Mouse (Mus musculus) midbrain, embryonic 10.5 days (tissue): ENCODE results near the gene Trafd1. TPM values are rescaled to one million over a fixed set of nuclear protein-coding genes. Genes with fewer than 3 reads are reported as not detected.
"Not testable (repeated sequence)": the region's sequence is repeated elsewhere in the genome, so short reads cannot be mapped to it uniquely, and the experiment has no call there.

Experiments
- DNase-seq: peaks from one replicate; pipeline ENCODE4 v3.0.0-alpha.2; 2017; ENCODE audit warnings: low spot score
- H3K27ac ChIP-seq: fragments of 300-500 bp; sonication (generic); replicated peaks from 2 replicates; pipeline ENCODE4 v1.5.1; 2016; ENCODE audit warnings: mild to moderate bottlenecking
- H3K27me3 ChIP-seq: fragments of 300-500 bp; sonication (generic); 2 replicates; pipeline ENCODE4 v1.6.1; 2016; ENCODE audit warnings: low read depth, mild to moderate bottlenecking; ENCODE audit not compliant: poor library complexity, severe bottlenecking
- H3K36me3 ChIP-seq: fragments of 300-500 bp; sonication (generic); 2 replicates; pipeline ENCODE4 v1.6.1; 2016; ENCODE audit warnings: mild to moderate bottlenecking, moderate library complexity
- H3K4me1 ChIP-seq: fragments of 300-500 bp; sonication (generic); 2 replicates; pipeline ENCODE4 v1.6.1; 2016
- H3K4me3 ChIP-seq: fragments of 300-500 bp; sonication (generic); 2 replicates; pipeline ENCODE4 v1.5.1; 2016; ENCODE audit warnings: mild to moderate bottlenecking, moderate library complexity
- H3K9me3 ChIP-seq: fragments of 300-500 bp; sonication (generic); replicated peaks from 2 replicates; pipeline ENCODE4 v1.6.1; 2016; ENCODE audit warnings: mild to moderate bottlenecking
- WGBS: fragments of 180-500 bp; shearing (Covaris S2); methylation state at CpG from one replicate; pipeline ENCODE4 v1.1.7; 2016; 5-methylcytosine and 5-hydroxymethylcytosine counted together
- polyA plus RNA-seq: library from polyadenylated mRNA; unstranded; fragments of >200 nt; fragmentation: Nextera tagmentation; extraction: Ambion mirVana; gene quantifications from 2 replicates; pipeline ENCODE4 v1.2.1, GENCODE M21; 2016

Gene Trafd1
- polyA plus RNA-seq, 1 experiment from 2014 or later: 72.8 TPM

DNA sequence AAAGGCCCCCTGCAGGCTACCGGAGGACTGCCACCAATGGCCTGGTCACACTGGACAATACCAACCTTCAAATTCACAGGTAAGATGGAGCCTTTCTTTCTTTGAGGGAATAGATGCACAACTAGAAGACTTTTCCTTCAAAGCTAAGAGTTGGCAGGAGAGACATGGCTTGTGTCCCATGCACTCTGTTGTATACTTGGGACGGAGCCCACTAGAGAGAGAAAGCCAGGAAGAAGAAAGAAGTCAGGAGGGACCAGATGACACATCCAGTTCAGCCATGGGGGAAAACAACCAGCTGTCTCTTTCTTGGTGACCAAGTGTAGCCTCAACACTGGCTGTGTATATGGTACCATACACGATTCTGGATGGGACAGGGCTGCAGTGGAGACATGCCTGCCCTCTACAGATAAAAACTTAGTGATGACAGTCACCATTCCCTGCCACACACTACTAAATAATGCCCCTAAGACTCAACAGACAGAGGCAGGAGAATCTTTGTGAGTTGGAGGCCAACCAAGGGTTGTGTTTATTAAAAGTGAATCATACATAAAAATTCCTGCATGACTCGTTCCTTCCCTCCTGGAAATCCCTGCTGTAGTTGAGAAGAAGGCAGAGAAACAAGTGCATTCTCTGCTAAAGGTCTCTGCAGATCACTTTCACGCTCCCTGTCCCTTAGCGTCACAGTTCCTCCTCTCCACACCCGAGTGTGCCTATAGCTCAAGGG, 45.8 kb downstream of the Trafd1 start:
- Histone ChIP-seq H3K36me3 (peaks cover 98% of the 10 kb centered on the region), H3K27ac (no peak overlapping the region), H3K4me1 (peaks cover 4% of the 10 kb centered on the region; the same call in 1 of the 2 replicates), H3K9me3 (no peaks in the 10 kb centered on the region), H3K4me3 (no peak overlapping the region), H3K27me3 (no peaks in the 10 kb centered on the region)
- 86% methylated on average over 7 of the region's 7 CpGs for WGBS
- DNase-seq: no peak

DNA sequence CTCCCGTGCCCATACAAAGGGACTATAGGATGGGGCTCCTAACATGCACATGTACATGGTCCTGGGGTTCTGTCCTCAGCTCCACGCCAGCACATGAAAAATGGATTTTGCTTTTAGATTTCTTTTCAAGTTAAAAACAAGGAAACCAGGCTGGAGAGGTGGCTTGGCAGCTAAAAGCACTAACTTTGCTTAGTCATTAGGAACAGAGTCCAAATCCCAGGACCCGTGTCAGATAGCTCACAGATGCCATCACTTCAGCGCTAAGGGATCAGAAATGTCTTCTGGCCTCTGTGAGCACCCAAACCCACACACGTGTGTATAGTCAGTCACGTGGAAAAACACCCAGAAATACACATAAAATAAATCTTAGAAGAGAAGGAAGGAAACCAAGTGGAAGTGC, 48.7 kb downstream of the Trafd1 start:
- Histone ChIP-seq H3K36me3 (peaks cover 98% of the 10 kb centered on the region), H3K4me3 (no peak overlapping the region), H3K27me3 (no peaks in the 10 kb centered on the region), H3K4me1 (peaks cover 4% of the 10 kb centered on the region; the same call in 1 of the 2 replicates), H3K27ac (no peak overlapping the region), H3K9me3 (no peaks in the 10 kb centered on the region)
- DNase-seq: no peak
- 94% methylated on average over 6 of the region's 6 CpGs for WGBS

DNA sequence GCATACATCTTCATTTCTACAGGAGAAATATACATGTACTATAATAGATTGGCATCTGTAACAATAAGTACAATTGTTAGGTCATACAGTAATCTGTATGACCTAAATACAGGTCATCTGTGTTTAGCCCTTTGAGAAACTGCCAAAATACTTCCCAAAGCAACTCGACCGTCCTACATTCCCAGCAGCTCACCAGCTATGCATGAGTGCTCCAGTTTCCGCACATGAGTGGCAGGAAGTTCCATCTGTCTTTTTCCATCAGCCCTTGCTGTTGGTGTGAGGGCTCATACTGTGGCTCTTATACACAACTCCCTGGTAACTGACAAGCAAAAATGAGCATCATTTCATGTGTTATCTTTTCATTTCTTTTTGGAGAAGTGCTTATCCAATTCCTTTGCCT, 49.4 kb downstream of the Trafd1 start:
- 87% methylated on average over 3 of the region's 3 CpGs for WGBS
- no peaks in the 10 kb centered on the region for H3K27me3 ChIP-seq
- DNase-seq: no peak
- no peaks in the 10 kb centered on the region for H3K9me3 ChIP-seq
- H3K27ac ChIP-seq: no peak overlapping the region
- H3K4me3 ChIP-seq: no peak overlapping the region
- peaks cover 98% of the 10 kb centered on the region for H3K36me3 ChIP-seq
- H3K4me1 ChIP-seq: peaks cover 4% of the 10 kb centered on the region; the same call in 1 of the 2 replicates

DNA sequence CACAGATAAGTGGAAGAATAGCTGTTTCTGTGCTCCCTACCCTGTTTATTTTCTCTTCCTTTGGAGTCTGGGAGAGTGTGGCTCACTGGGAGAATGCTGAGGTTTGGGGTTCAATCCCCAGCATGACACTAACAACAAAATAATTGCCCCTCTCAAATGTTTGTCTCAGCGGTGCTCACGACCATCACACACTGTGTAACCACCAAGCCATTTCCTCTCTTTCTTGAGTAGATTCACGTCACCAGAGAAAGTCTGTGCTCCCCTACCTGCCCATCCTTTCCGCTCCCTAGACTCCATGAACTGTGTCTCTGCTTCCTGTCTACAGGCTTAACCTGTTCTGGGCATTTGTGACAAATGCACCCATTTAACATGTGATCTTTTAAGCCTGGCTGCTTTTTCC, 50.0 kb downstream of the Trafd1 start:
- no peaks in the 10 kb centered on the region for H3K4me1 ChIP-seq
- H3K27me3 ChIP-seq: no peaks in the 10 kb centered on the region
- 93% methylated on average over 4 of the region's 4 CpGs for WGBS
- no peaks in the 10 kb centered on the region for H3K9me3 ChIP-seq
- peaks cover 98% of the 10 kb centered on the region for H3K36me3 ChIP-seq
- DNase-seq: no peak
- H3K27ac ChIP-seq: no peak overlapping the region
- no peak overlapping the region for H3K4me3 ChIP-seq

DNA sequence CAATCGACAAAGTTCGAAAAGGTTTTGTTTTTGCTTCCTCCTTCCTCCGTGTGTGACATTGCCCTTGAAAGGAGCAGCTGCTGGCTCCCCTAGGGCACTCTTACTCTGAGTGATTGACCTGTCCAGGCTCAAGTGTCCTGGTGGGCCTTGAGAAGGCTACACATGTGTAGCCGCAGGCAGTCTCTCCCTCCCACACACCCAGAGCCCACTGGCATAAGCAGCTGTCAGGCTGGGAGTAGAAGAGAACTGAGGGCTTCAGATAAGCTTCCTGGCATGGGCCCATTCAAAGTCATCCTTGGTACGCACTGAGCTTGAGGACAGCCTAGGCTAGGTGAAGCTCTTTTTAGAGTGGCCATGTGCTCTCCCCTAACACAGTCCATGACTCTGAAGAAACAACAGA, 51.0 kb downstream of the Trafd1 start:
- H3K4me1 ChIP-seq: 0 out of 2 replicates have a peak, but pooled peaks cover 2% of the 10 kb centered on the region
- no peak overlapping the region for H3K4me3 ChIP-seq
- no peak for DNase-seq
- peaks cover 95% of the 10 kb centered on the region for H3K36me3 ChIP-seq
- 91% methylated on average over 5 of the region's 5 CpGs for WGBS
- no peaks in the 10 kb centered on the region for H3K27me3 ChIP-seq
- no peak overlapping the region for H3K27ac ChIP-seq
- H3K9me3 ChIP-seq: no peaks in the 10 kb centered on the region

DNA sequence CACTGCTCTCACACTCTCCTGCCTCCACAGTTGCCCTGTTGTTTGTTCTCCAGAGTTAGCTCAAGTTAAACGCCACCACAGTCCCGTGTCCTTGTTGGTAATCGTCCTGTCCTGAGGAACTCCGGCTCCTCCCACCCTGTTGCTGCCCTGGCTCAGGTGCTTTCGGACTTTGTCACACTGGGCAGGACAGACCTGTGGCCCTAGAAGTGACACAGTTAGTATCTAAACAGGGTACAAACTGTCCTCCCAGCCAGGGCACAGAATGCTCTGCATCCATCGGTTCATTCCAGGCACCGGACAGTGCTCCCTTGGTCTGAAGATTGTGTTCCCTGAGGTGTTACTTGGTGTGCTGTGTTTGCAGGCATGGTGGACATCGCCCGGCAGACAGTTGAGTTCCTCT, 51.5 kb downstream of the Trafd1 start:
- H3K9me3 ChIP-seq: no peaks in the 10 kb centered on the region
- no peaks in the 10 kb centered on the region for H3K27me3 ChIP-seq
- no peak for DNase-seq
- H3K4me3 ChIP-seq: no peak overlapping the region
- no peak overlapping the region for H3K27ac ChIP-seq
- H3K36me3 ChIP-seq: peaks cover 95% of the 10 kb centered on the region
- 95% methylated on average over 9 of the region's 9 CpGs for WGBS
- H3K4me1 ChIP-seq: 0 out of 2 replicates have a peak, but pooled peaks cover 2% of the 10 kb centered on the region

DNA sequence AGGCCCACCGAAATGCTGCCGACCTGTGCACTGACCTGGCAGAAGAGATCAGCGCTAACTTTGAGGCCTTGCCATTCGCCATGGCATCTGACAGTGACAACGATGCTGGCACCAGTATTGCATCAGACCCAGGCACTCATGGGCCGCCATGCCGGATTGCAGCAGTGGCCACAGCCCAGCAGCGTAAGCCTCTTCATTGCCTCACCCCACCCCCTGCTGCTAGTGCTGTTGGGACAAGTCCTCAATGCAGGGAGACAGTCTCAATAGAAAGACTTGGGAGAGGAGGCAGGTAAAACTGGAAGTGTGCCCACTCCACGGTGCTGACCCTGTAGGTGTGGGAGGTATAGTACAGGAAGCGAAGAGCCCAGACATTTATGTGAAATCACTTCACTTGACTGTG, 53.7 kb downstream of the Trafd1 start:
- no peak for DNase-seq
- H3K36me3 ChIP-seq: peaks cover 90% of the 10 kb centered on the region
- H3K4me1 ChIP-seq: 0 out of 2 replicates have a peak, but pooled peaks cover 2% of the 10 kb centered on the region
- H3K9me3 ChIP-seq: no peaks in the 10 kb centered on the region
- 92% methylated on average over 10 of the region's 10 CpGs for WGBS
- H3K27ac ChIP-seq: no peak overlapping the region
- H3K4me3 ChIP-seq: no peak overlapping the region
- H3K27me3 ChIP-seq: no peaks in the 10 kb centered on the region

DNA sequence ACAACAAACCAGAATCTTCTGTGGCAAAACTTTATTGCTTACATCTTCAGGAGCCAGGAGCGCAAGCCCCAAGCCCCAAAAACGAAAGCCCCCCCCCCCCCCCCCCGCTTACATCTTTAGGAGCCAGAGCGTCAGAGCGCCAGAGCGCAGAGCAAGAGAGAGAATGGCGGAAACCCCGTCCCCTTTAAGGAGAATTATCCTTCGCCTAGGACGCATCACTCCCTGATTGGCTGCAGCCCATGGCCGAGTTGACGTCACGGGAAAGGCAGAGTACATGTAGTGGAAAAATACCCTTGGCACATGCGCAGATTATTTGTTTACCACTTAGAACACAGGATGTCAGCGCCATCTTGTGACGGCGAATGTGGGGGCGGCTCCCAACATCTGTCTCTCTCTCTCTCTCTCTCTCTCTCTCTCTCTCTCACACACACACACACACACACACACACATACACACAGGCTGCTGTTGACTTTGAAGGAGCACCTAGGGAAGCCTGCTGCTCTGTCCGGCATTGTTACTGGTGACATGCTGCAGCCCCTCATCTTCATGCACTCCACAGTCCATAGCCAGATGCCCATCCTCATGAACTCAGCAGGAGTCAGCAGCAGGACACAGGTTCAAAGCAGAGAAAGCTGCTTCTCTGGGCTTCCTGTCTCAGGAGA, 55.1 kb downstream of the Trafd1 start:
- peaks cover 90% of the 10 kb centered on the region for H3K36me3 ChIP-seq
- WGBS: 78% methylated on average over 11 of the region's 19 CpGs

DNA sequence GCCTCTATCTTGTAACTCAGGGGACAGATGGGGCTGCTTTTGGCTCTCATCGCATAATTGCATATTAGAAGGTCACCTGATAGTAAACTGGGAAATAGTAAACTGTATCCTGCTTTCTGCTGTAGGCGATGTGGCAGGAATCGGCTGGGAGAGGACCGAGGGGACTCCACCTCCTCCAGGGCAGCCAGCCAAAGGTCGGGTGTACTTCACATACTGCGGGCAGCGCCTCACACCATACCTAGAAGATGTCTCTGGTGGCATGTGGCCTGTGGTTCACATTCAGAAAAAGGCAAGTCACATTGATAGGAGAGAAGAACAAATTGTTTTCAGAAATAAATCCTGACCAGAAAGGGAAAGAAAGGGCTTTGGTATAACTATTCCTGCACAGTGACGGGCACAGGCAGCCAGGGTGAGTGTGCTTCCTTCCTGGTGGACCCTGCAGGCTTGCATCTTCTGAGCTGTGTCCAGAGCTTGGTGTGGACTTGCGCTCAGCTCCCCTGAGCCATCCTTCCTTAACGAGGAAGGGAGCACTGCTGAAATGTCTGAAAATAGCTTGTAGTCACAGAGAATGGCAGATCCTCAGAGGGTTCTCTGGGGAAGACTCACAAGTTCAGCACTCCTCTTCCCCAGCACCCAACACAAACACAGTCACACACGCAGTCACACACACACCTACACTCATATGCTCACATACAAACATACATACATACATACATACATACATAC, 55.9 kb downstream of the Trafd1 start:
- Histone ChIP-seq H3K36me3 (peaks cover 89% of the 10 kb centered on the region), H3K27ac (peak overlapping the region; percentile 55), H3K27me3 (no peaks in the 10 kb centered on the region), H3K4me3 (peak overlapping the region; percentile 28), H3K9me3 (no peaks in the 10 kb centered on the region), H3K4me1 (0 out of 2 replicates have a peak, but pooled peaks cover 2% of the 10 kb centered on the region)
- no peak for DNase-seq
- 91% methylated on average over 11 of the region's 11 CpGs for WGBS

More for the DNA sequence above, 55.1 kb downstream of the Trafd1 start:
- H3K27ac ChIP-seq: peak overlapping the region; percentile 69
- H3K27me3 ChIP-seq, H3K4me1 ChIP-seq, H3K9me3 ChIP-seq, DNase-seq: not testable (repeated sequence)
- peak overlapping the region; percentile 31 for H3K4me3 ChIP-seq

DNA sequence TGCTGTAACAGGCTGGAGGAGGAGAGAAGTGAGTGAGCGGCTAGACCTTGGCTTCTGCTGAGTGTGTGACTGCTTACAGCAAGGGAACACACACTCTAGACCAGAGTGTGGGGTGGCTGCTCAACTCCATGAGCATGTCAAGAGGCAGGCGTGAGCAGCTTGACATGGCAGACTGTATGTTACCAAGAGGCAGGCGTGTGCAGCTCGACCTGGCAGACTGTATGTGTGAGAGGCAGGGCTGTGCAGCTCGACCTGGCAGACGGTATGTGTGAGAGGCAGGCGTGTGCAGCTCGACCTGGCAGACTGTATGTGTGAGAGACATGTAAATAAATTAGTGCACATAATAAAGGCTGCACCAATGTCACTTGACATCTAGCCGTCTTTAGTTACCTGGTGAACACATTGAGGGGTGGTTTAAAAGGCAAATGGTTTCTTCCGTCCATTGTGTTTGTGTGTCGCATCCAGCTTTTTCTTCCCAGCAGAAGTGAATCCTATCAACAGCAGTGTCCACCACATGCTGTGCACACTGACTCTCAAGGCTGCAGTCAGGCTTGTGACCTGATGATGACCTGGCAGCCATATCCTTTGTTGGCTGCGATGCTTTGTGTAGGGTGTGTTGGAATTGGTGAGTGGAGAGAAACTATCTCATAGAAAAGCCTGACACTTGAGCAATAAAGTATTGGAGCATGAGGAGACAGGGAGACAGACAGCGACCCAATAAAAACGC, 59.2 kb downstream of the Trafd1 start:
- Histone ChIP-seq H3K4me1 (0 out of 2 replicates have a peak, but pooled peaks cover 2% of the 10 kb centered on the region), H3K27me3 (no peaks in the 10 kb centered on the region), H3K4me3 (no peak overlapping the region), H3K27ac (no peak overlapping the region), H3K9me3 (no peaks in the 10 kb centered on the region), H3K36me3 (peaks cover 89% of the 10 kb centered on the region)
- no peak for DNase-seq
- 92% methylated on average over 14 of the region's 14 CpGs for WGBS
